Mouse (Mus musculus) layer of hippocampus, postnatal 14 days (tissue): ENCODE measurements around the gene Gm3012. TPM values are rescaled to one million over a fixed set of nuclear protein-coding genes. Genes with fewer than 3 reads are reported as not detected.
"Not testable (repeated sequence)": the region's sequence is repeated elsewhere in the genome, so short reads cannot be mapped to it uniquely, and the experiment has no call there.

Experiments used
- DNase-seq, 2 experiments: peaks; one replicate each; pipeline ENCODE4 v3.0.0; 2021 to 2022; ENCODE audit warnings: low spot score in 2 of 2, mixed read lengths in 1 of 2
- long read RNA-seq, 2 experiments: library from polyadenylated mRNA; stranded (forward); transcript quantifications; one replicate each; pipeline ENCODE4 v2.0.0; 2021
- total RNA-seq, 2 experiments: library from RNA; stranded (reverse); gene quantifications; 2 replicates each; pipeline ENCODE4 v1.2.3; 2021

Gene Gm3012
- not detected for total RNA-seq
- long read RNA-seq, experiment 1 = 0 reads
- long read RNA-seq, experiment 2 = 0 reads

- not testable (repeated sequence) for DNase-seq
Measured at GRCm38 (mm10) chr14:3634212-3634611, at the start of gene Gm3012. Gene Gm3012, plus strand, starts transcription at chr14:3634512.

- not testable (repeated sequence) for DNase-seq
Measured at GRCm38 (mm10) chr14:3651730-3652129, 17.4 kb downstream of the Gm3012 start, which contains the start of gene Gm3020. Gene Gm3020, plus strand, starts transcription at chr14:3652030.

GRCm38 (mm10) chr14:3688483-3688882 lies 54.2 kb downstream of the Gm3012 start, which contains the start of gene Gm3043:
Gene Gm3043, plus strand, starts transcription at chr14:3688783.
- DNase-seq = not testable (repeated sequence)

Other genes with a start within 250 kb of the Gm3012 start
- not detected for gene Gm10413, start 239.4 kb upstream of the Gm3012 start, total RNA-seq
- gene Gm10409, start 221.9 kb upstream of the Gm3012 start, total RNA-seq = 1 to 10 TPM; 4.4 to 4.7 TPM
- gene Gm3005, start 206.4 kb upstream of the Gm3012 start, total RNA-seq = 1 to 10 TPM; 1.4 to 2.0 TPM
- not detected for gene Gm10408, start 185.1 kb upstream of the Gm3012 start, total RNA-seq
- 1 to 10 TPM; 4.4 to 4.7 TPM for gene Gm3020, start 17.5 kb downstream of the Gm3012 start, total RNA-seq
- gene Gm3043, start 54.3 kb downstream of the Gm3012 start, total RNA-seq = not detected
- under 1 TPM in 1 of 2 experiments, not detected in 1; 0.67 TPM for gene Gm3002, start 175.6 kb downstream of the Gm3012 start, total RNA-seq
- not detected for gene Gm3033, start 211.7 kb downstream of the Gm3012 start, total RNA-seq
- under 1 TPM in 1 of 2 experiments, not detected in 1; 0.26 TPM for gene Gm2916, start 249.7 kb downstream of the Gm3012 start, total RNA-seq